Mouse (Mus musculus): ENCODE results near the gene Chd6. TPM values are rescaled to one million over a fixed set of nuclear protein-coding genes. Genes with fewer than 3 reads are reported as not detected.

Chd6 gene
- total RNA-seq, 2 experiments from 2014 or later: 18.0 to 21.0 TPM

DNA sequence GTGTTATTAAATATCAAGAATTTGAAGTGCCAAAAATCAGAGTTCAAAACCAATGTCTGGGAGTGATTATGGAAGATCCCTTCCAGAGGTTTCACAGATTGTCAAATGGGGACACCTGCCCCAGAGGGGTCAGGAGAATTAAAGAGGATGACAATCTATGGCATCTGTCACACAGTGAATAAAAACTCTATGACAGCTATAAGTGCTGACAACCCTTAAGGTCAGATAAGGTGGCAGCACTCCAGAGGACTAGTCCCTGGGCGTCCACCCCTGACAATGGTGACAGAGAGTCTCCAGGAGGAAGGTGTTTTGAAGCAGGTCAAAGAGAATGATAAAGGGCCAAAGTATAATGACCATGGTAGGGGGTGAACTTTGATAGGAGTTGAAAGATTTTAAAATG is 44.0 kb downstream of the Chd6 start:
- no peak overlapping the region for H3K27ac ChIP-seq
- TF ChIP-seq CTCF (IDR thresholded peaks at IDR 0.05): no peak
- intact Hi-C loops (cut with DNase I): no loop called here
- DNase-seq: no peak
- H3K4me3 ChIP-seq: no peak overlapping the region

DNA sequence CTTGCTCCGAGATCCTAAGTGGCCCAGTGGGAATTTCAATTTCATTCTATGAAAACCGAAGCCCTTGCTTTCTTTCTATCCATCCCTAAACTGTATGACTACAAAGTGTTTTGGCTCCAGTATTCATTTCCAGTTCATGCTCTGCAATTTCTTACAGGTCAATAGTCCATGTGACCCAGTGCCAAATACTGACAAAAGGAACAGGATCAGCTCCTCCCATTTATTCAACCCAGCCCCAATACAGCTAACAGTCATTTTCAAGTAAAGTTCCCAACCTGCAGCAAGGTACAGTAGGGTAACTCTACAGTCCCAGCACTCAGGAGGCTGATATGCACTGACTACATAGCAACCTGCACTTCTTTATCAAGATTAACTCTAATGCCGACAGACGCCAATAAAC is 50.0 kb downstream of the Chd6 start:
- intact Hi-C loops (cut with DNase I): no loop called here
- DNase-seq: no peak
- no peak overlapping the region for H3K27ac ChIP-seq
- TF ChIP-seq CTCF (IDR thresholded peaks at IDR 0.05): no peak
- no peak overlapping the region for H3K4me3 ChIP-seq

DNA sequence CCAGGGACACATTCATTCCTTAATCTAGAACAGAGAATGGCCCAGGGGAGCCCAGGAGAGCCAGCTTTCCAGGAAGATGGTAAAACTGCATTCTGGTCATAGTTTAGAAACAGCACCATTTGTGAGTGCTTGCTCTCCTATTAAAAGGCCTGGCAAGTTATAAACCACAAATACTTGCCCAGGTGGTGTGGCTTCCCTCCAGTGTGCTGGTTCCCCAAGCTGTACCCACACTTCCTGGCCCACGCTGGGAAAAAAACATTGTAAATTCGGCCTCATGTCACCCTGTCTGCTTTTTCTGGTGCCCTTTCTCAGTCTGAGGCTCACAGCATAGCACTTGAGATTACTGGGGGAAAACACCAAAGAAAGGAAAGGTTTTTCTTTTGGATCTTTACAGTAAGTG is 55.1 kb downstream of the Chd6 start:
- intact Hi-C loops (cut with DNase I): no loop called here
- Histone ChIP-seq H3K27ac (no peak overlapping the region; the same call in 1 of the 2 replicates), H3K4me3 (no peak overlapping the region)
- no peak for TF ChIP-seq CTCF (IDR thresholded peaks at IDR 0.05)
- peak; percentile 21 for DNase-seq

GRCm38 (mm10) chr2:161052175-161052574 is 56.7 kb downstream of the Chd6 start:
- intact Hi-C loops (cut with DNase I): no loop called here
- Histone ChIP-seq H3K4me3 (no peak overlapping the region), H3K27ac (no peak overlapping the region)
- DNase-seq: no peak
- TF ChIP-seq CTCF (IDR thresholded peaks at IDR 0.05): no peak

DNA sequence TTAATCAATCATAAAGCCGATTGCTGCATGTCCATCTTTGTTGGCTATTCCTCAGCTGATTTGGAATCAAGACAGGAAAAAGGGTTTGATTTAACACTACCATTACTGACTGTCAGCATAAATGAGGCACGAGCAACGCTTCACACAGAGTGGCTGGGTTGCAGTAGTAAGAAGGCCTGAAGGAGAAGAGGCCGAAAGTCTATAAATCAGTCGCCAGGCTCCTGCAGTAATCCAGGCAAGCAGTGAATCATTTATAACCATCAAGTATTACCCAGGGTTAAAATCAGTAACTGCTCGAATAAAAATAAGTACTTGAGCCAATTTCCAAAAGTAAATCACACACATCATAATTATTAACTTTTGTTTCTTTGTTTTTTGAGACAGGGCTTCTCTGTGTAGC is 59.4 kb downstream of the Chd6 start:
- no peak for TF ChIP-seq CTCF (IDR thresholded peaks at IDR 0.05)
- intact Hi-C loops (cut with DNase I): no loop called here

GRCm38 (mm10) chr2:161044492-161045201 is 64.2 kb downstream of the Chd6 start:
- intact Hi-C loops (cut with DNase I): no loop called here
- H3K4me3 ChIP-seq: no peak overlapping the region
- no peak for DNase-seq
- TF ChIP-seq CTCF (IDR thresholded peaks at IDR 0.05): no peak
- H3K27ac ChIP-seq: no peak overlapping the region

More for the DNA sequence above, 59.4 kb downstream of the Chd6 start:
- DNase-seq: no peak
- no peak overlapping the region for H3K4me3 ChIP-seq
- no peak overlapping the region for H3K27ac ChIP-seq

- DNase-seq: no peak
- Histone ChIP-seq H3K27ac (no peak overlapping the region), H3K4me3 (no peak overlapping the region)
- peak; percentile 44 for TF ChIP-seq CTCF (IDR thresholded peaks at IDR 0.05)
- intact Hi-C loops (cut with DNase I): no loop called here
These were observed 66.0 kb downstream of the Chd6 start for GRCm38 (mm10) chr2:161042874-161043273.

DNA sequence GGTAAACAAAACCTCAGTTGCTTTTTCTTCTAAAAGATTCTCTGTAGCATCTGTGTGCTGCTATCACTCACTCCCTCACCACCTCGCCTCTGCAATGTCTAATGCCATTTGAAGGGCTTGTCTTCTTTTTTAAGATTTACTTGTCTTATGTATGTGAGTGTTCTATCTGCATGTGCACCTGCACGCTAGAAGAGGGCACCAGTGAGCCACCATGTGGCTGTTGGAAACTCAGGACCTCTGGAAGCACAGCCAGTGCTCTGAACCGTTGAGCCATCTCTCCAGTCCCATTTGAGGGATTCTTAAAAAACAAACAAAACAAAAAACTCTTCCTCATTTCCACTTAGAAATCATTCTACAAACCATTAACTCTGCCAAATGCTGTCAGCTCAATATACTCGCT is 68.1 kb downstream of the Chd6 start:
- TF ChIP-seq CTCF (IDR thresholded peaks at IDR 0.05): no peak
- DNase-seq: no peak
- intact Hi-C loops (cut with DNase I): no loop called here

DNA sequence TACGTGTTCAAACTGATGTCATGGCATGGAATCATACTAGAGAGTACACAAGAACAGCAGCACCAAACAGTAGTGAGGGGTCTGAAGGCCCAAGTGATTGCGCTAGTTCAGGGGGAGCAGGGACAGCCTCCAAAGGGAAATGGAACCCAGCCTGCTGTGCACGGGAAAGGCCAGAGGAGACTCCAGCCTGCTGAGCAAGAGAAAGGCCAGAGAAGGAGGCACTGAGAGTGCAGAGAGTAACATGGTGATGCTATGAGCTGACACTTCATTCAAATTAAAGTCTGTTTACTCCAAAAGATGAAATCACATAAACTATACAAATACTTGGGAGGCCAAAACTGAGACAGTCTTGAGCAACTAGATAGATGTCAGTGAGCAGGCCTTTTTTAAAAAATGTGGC is 71.1 kb downstream of the Chd6 start:
- no peak for DNase-seq
- Histone ChIP-seq H3K27ac (no peak overlapping the region), H3K4me3 (no peak overlapping the region)
- intact Hi-C loops (cut with DNase I): no loop called here
- no peak for TF ChIP-seq CTCF (IDR thresholded peaks at IDR 0.05)

More for the DNA sequence above, 68.1 kb downstream of the Chd6 start:
- no peak overlapping the region for H3K4me3 ChIP-seq
- H3K27ac ChIP-seq: no peak overlapping the region

- no peak overlapping the region for H3K27ac ChIP-seq
- intact Hi-C loops (cut with DNase I): no loop called here
- DNase-seq: no peak
- H3K4me3 ChIP-seq: no peak overlapping the region
- TF ChIP-seq CTCF (IDR thresholded peaks at IDR 0.05): no peak
These were observed 75.7 kb downstream of the Chd6 start for GRCm38 (mm10) chr2:161033141-161033540.

DNA sequence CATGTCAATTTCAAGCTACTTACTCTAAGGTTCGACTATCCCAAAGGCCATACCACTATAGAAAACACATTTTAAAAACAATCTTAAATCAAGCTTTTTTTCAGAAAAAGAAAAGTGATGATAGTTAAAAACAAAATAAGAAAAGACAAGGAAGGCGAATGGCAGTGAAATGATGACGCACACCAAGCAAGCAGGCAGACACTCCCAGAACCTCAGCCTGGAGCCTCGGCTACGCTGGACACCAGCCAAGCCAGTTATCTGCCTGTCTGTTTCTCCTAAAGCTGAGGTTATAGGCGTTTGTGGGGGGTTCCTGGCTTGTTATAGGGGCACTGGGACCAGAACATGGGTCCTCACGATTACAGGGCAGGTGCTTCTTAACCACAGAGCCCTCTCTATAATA is 76.5 kb downstream of the Chd6 start:
- intact Hi-C loops (cut with DNase I): no loop called here
- H3K27ac ChIP-seq: no peak overlapping the region
- TF ChIP-seq CTCF (IDR thresholded peaks at IDR 0.05): no peak
- H3K4me3 ChIP-seq: no peak overlapping the region
- no peak for DNase-seq

- Histone ChIP-seq H3K4me3 (no peak overlapping the region), H3K27ac (no peak overlapping the region)
- intact Hi-C loops (cut with DNase I): no loop called here
- DNase-seq: no peak
- no peak for TF ChIP-seq CTCF (IDR thresholded peaks at IDR 0.05)
These were observed 84.3 kb downstream of the Chd6 start for GRCm38 (mm10) chr2:161024606-161025005.

- H3K27ac ChIP-seq: no peak overlapping the region
- TF ChIP-seq CTCF (IDR thresholded peaks at IDR 0.05): no peak
- intact Hi-C loops (cut with DNase I): no loop called here
- H3K4me3 ChIP-seq: no peak overlapping the region
- DNase-seq: no peak
These were observed 91.0 kb downstream of the Chd6 start for GRCm38 (mm10) chr2:161017913-161018312.

- intact Hi-C loops (cut with DNase I): no loop called here
These were observed 96.2 kb downstream of the Chd6 start for GRCm38 (mm10) chr2:161012577-161013251.

More at GRCm38 (mm10) chr2:161012577-161013251, 96.2 kb downstream of the Chd6 start:
- no peak for TF ChIP-seq CTCF (IDR thresholded peaks at IDR 0.05)
- no peak for DNase-seq
- no peak overlapping the region for H3K27ac ChIP-seq
- H3K4me3 ChIP-seq: no peak overlapping the region

Data from gastrocnemius, adult 2 months (tissue).